Mouse (Mus musculus): ENCODE results near the gene Gab3. TPM values are rescaled to one million over a fixed set of nuclear protein-coding genes. Genes with fewer than 3 reads are reported as not detected.

Gene Gab3
- polyA plus RNA-seq, 2 experiments: 1.6 to 2.4 TPM

DNA sequence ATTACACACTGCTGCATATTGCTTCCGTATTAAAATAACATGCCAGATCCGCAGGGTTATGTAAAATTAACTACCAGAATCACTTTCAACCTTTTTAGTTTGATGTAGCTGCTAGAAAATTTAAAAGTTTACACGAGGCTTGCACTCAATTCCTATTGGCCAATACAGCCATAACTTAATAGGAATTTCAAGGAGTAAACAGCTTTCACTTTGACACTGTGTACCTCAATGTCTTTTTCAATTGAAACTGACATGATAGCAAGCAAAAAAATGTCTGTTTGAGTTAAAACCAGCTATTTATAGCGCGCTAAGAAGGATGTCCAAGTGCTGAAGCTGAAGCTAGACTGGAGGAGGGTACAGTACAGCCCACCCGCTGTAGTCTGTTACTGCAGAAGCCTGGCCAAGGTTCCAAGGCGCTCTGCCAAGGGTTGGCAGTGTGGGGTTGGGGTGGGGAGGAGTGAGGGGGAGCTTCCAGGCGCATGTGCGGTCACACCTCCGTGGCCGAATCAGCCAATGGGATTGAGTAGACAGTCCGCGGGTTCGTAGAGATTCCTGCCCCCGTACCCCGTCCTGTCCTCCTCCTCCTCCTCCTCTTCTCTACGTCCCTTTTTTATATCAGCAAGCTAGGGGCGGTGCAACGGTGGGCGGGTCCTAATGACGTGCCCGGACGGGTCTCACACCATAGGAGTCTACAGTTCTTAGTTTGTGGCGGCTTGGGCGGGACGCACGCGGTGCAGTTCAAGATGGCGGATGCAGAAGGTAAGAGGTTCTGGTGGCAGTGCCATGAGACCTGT is 10.3 kb upstream of the Gab3 start, which contains the start of gene Dkc1:
Dkc1 (plus strand) TSS at position 486 of the 794 bp plus-strand sequence.
- DNase-seq (ENCODE audit: low spot score) (peak; percentile 95), ATAC-seq (ENCODE audit: low FRiP score, low read depth) (peak; percentile 97)
- peak within 1 kb of the TSS; percentile 63 for H3K9ac ChIP-seq (ENCODE audit: low read depth, low read length, severe bottlenecking)
- H3K4me3 ChIP-seq (replicated peaks; ENCODE audit: low read length): peak within 1 kb of the TSS; percentile 53
- 23% methylated on average over 29 of the region's 29 CpGs for WGBS
- TF ChIP-seq POLR2A (IDR thresholded peaks at IDR 0.05; ENCODE audit: borderline replicate concordance, extremely low read depth, insufficient read depth, insufficient read length): peak; percentile 68; the same call in 1 of the 2 replicates
- no peaks in the 10 kb centered on the region for H3K27me3 ChIP-seq (ENCODE audit: control insufficient read depth, insufficient read depth, low read length)
- peak within 1 kb of the TSS; percentile 53 for H3K4me2 ChIP-seq (replicated peaks; ENCODE audit: low read depth, low read length, severe bottlenecking)
- H3K4me1 ChIP-seq (ENCODE audit: control insufficient read depth, insufficient read depth, low read length): no peaks in the 10 kb centered on the region
- H3K27ac ChIP-seq (replicated peaks; ENCODE audit: low read depth, low read length): peak within 1 kb of the TSS; percentile 75
- no peaks in the 10 kb centered on the region for H3K9me3 ChIP-seq (ENCODE audit: control insufficient read depth, low read length)
- H3K36me3 ChIP-seq (ENCODE audit: control insufficient read depth, insufficient read depth, low read length): peaks cover 15% of the 10 kb centered on the region

GRCm38 (mm10) chrX:75085654-75086053 is 396 bp upstream of the Gab3 start:
- 30% methylated on average over 1 of the region's 1 CpGs for WGBS
- no peak for DNase-seq (ENCODE audit: low spot score)

DNA sequence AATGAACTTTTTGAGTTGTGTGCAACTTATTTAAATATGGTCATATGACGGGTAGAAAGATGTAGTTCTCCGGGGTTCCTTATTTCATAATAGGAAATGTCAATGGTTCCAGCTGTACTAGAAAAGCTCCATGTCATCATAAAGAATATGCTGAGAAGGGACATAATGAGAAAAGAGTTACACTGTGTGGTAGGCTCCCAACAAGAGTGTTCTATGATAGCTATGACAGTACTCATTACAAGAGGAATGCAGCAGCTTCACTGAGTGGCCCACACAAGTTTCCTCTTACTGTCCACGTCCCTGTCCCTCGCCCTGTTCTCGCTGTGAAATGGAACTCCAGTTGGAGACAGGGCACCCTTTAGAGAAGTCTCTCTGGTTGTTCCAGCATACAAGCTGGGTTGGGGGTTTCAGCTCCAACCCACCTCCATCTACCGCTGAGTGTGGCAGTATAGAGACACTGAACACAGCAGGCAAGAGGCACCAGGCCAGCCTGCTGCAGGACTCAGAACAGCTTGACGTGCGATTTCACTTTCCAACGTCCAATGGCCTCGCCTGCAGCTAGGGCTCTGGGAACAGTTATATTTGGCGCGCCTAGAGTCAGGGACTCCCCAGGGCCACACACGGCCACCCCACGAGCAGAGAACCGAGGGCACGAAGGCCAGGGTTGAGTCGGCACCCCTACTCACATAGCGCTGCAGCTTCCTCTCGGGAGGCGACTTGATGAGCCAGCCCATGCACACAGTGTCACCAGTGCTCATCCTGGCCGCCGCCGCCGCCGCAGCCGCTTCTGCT is 1.1 kb downstream of the Gab3 start:
- peak overlapping the region; percentile 47 for H3K4me3 ChIP-seq (replicated peaks; ENCODE audit: low read length)
- no peaks in the 10 kb centered on the region for H3K9me3 ChIP-seq (ENCODE audit: control insufficient read depth, low read length)
- no peak for TF ChIP-seq POLR2A (IDR thresholded peaks at IDR 0.05; ENCODE audit: borderline replicate concordance, extremely low read depth, insufficient read depth, insufficient read length)
- H3K27me3 ChIP-seq (ENCODE audit: control insufficient read depth, insufficient read depth, low read length): no peaks in the 10 kb centered on the region
- H3K27ac ChIP-seq (replicated peaks; ENCODE audit: low read depth, low read length): no peak overlapping the region
- ATAC-seq (ENCODE audit: low FRiP score, low read depth) (no peak), DNase-seq (ENCODE audit: low spot score) (no peak)
- H3K9ac ChIP-seq (ENCODE audit: low read depth, low read length, severe bottlenecking): peak overlapping the region; percentile 54
- WGBS: 29% methylated on average over 16 of the region's 26 CpGs
- H3K36me3 ChIP-seq (ENCODE audit: control insufficient read depth, insufficient read depth, low read length): no peaks in the 10 kb centered on the region
- H3K4me2 ChIP-seq (replicated peaks; ENCODE audit: low read depth, low read length, severe bottlenecking): peak overlapping the region; percentile 48
- H3K4me1 ChIP-seq (ENCODE audit: control insufficient read depth, insufficient read depth, low read length): no peaks in the 10 kb centered on the region

More at GRCm38 (mm10) chrX:75085654-75086053, 396 bp upstream of the Gab3 start:
- no peak for TF ChIP-seq POLR2A (IDR thresholded peaks at IDR 0.05; ENCODE audit: borderline replicate concordance, extremely low read depth, insufficient read depth, insufficient read length)
- no peak for ATAC-seq (ENCODE audit: low FRiP score, low read depth)
- Histone ChIP-seq H3K4me1 (ENCODE audit: control insufficient read depth, insufficient read depth, low read length) (no peaks in the 10 kb centered on the region), H3K36me3 (ENCODE audit: control insufficient read depth, insufficient read depth, low read length) (no peaks in the 10 kb centered on the region), H3K27ac (replicated peaks; ENCODE audit: low read depth, low read length) (no peak overlapping the region), H3K9me3 (ENCODE audit: control insufficient read depth, low read length) (no peaks in the 10 kb centered on the region), H3K9ac (ENCODE audit: low read depth, low read length, severe bottlenecking) (no peak overlapping the region), H3K4me3 (replicated peaks; ENCODE audit: low read length) (no peak overlapping the region), H3K4me2 (replicated peaks; ENCODE audit: low read depth, low read length, severe bottlenecking) (no peak overlapping the region), H3K27me3 (ENCODE audit: control insufficient read depth, insufficient read depth, low read length) (no peaks in the 10 kb centered on the region)

DNA sequence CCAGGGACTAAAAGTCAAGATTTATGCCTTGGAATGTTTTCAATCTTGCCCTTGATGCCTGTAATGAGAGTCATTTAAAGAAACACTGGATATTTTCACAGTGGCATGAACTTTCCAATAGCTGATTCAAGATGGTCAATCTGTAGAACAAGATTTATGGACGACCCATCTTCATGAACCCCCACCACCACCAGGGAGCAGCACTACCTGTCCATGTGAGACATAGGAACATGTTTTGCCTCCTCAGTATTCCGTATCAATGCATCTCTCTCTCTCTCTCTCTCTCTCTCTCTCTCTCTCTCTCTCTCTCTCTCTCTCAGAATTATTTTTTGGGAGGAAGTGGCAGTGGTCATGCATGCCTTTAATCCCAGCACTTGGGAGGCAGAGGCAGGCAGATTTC is 2.9 kb downstream of the Gab3 start:
- H3K9me3 ChIP-seq (ENCODE audit: control insufficient read depth, low read length): no peaks in the 10 kb centered on the region
- H3K9ac ChIP-seq (ENCODE audit: low read depth, low read length, severe bottlenecking): no peak overlapping the region
- DNase-seq (ENCODE audit: low spot score): no peak
- no peak overlapping the region for H3K27ac ChIP-seq (replicated peaks; ENCODE audit: low read depth, low read length)
- no peak overlapping the region for H3K4me2 ChIP-seq (replicated peaks; ENCODE audit: low read depth, low read length, severe bottlenecking)
- no peaks in the 10 kb centered on the region for H3K36me3 ChIP-seq (ENCODE audit: control insufficient read depth, insufficient read depth, low read length)
- no peak for ATAC-seq (ENCODE audit: low FRiP score, low read depth)
- H3K27me3 ChIP-seq (ENCODE audit: control insufficient read depth, insufficient read depth, low read length): no peaks in the 10 kb centered on the region
- H3K4me3 ChIP-seq (replicated peaks; ENCODE audit: low read length): no peak overlapping the region
- 48% methylated on average over 2 of the region's 2 CpGs for WGBS
- H3K4me1 ChIP-seq (ENCODE audit: control insufficient read depth, insufficient read depth, low read length): no peaks in the 10 kb centered on the region
- no peak for TF ChIP-seq POLR2A (IDR thresholded peaks at IDR 0.05; ENCODE audit: borderline replicate concordance, extremely low read depth, insufficient read depth, insufficient read length)

DNA sequence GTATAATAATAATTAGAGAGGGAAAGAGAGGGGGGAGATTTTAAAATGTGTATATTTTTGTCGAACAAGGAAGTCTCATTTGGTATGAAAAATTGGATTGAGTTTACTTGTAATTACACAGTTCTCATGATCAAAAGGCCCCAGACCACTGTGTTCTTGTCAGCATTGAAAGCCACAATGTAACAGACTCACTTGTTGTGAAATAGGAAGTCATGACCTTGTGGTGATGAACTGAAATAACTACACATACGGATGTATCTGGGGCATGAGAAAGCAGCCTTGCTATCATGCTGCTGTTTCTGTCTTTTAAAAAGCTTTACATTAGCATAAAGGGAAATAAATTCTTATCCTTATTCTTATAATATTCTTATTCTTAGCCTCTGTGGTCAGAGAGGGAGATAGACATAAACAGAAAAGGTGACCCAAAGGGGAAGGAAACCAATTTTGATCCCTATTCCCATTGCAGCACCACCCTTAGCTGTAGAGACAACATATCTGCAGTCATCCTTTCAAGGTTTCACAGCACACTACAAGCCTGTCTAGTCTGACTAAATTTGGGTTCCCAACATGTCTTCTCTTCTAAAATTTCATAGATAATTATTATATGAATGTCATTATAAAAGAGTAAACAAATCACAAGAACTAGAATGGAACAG is 29.0 kb downstream of the Gab3 start:
- Histone ChIP-seq H3K4me2 (replicated peaks; ENCODE audit: low read depth, low read length, severe bottlenecking) (no peak overlapping the region), H3K36me3 (ENCODE audit: control insufficient read depth, insufficient read depth, low read length) (no peaks in the 10 kb centered on the region), H3K4me1 (ENCODE audit: control insufficient read depth, insufficient read depth, low read length) (no peaks in the 10 kb centered on the region), H3K4me3 (replicated peaks; ENCODE audit: low read length) (no peak overlapping the region), H3K9ac (ENCODE audit: low read depth, low read length, severe bottlenecking) (no peak overlapping the region), H3K27me3 (ENCODE audit: control insufficient read depth, insufficient read depth, low read length) (no peaks in the 10 kb centered on the region), H3K9me3 (ENCODE audit: control insufficient read depth, low read length) (no peaks in the 10 kb centered on the region), H3K27ac (replicated peaks; ENCODE audit: low read depth, low read length) (no peak overlapping the region)
- ATAC-seq (ENCODE audit: low FRiP score, low read depth) (no peak), DNase-seq (ENCODE audit: low spot score) (no peak)
- WGBS: 84% methylated on average over 2 of the region's 2 CpGs
- TF ChIP-seq POLR2A (IDR thresholded peaks at IDR 0.05; ENCODE audit: borderline replicate concordance, extremely low read depth, insufficient read depth, insufficient read length): no peak

Measured in limb, embryonic 14.5 days (tissue).